Mouse (Mus musculus) kidney, embryonic 15.5 days (tissue): ENCODE data around the gene Smurf1. TPM values are rescaled to one million over a fixed set of nuclear protein-coding genes. Genes with fewer than 3 reads are reported as not detected.

Source experiments
- ATAC-seq: fragments of 200-750 bp; cut with Nextera tagmentation; replicated peaks from 2 replicates; pipeline ENCODE4 v1.8.0; 2017; ENCODE audit warnings: moderate TSS enrichment; ENCODE audit not compliant: low FRiP score
- H3K27ac ChIP-seq: fragments of 300-500 bp; sonication (generic); 2 replicates; pipeline ENCODE4 v1.5.1; 2015; ENCODE audit warnings: mild to moderate bottlenecking, inconsistent platforms
- H3K27me3 ChIP-seq: fragments of 300-500 bp; sonication (generic); 2 replicates; pipeline ENCODE4 v1.6.1; 2015; ENCODE audit warnings: inconsistent platforms
- H3K36me3 ChIP-seq: fragments of 300-500 bp; sonication (generic); 2 replicates; pipeline ENCODE4 v1.6.1; 2015; ENCODE audit warnings: inconsistent platforms
- H3K4me1 ChIP-seq: fragments of 300-500 bp; sonication (generic); 2 replicates; pipeline ENCODE4 v1.6.1; 2015; ENCODE audit warnings: inconsistent platforms
- H3K4me2 ChIP-seq: fragments of 300-500 bp; sonication (generic); 2 replicates; pipeline ENCODE4 v1.6.1; 2015; ENCODE audit warnings: moderate library complexity, mild to moderate bottlenecking, inconsistent platforms
- H3K4me3 ChIP-seq: fragments of 300-500 bp; sonication (generic); replicated peaks from 2 replicates; pipeline ENCODE4 v1.5.1; 2015; ENCODE audit warnings: mild to moderate bottlenecking, inconsistent platforms
- H3K9ac ChIP-seq: fragments of 300-500 bp; sonication (generic); 2 replicates; pipeline ENCODE4 v1.6.1; 2015; ENCODE audit warnings: mild to moderate bottlenecking, inconsistent platforms
- H3K9me3 ChIP-seq: fragments of 300-500 bp; sonication (generic); replicated peaks from 2 replicates; pipeline ENCODE4 v1.6.1; 2016; ENCODE audit warnings: inconsistent platforms
- WGBS: fragments of 180-500 bp; shearing (Covaris S2); methylation state at CpG from one replicate; pipeline ENCODE4 v1.1.7; 2015; ENCODE audit warnings: mixed read lengths; 5-methylcytosine and 5-hydroxymethylcytosine counted together
- polyA plus RNA-seq: library from polyadenylated mRNA; unstranded; fragments of >200 nt; fragmentation: Nextera tagmentation; extraction: Ambion mirVana; gene quantifications from 2 replicates; pipeline ENCODE4 v1.2.1, GENCODE M21; 2015

Smurf1 gene
- polyA plus RNA-seq, 1 experiment from 2014 or later: 15.4 TPM

GRCm38 (mm10) chr5:144984839-144985238 is 19.2 kb upstream of the Smurf1 start:
- ATAC-seq: no peak
- Histone ChIP-seq H3K36me3 (no peaks in the 10 kb centered on the region), H3K4me2 (no peak overlapping the region), H3K4me3 (no peak overlapping the region), H3K4me1 (no peaks in the 10 kb centered on the region), H3K27me3 (no peaks in the 10 kb centered on the region), H3K9ac (no peak overlapping the region), H3K27ac (no peak overlapping the region), H3K9me3 (peaks cover 6% of the 10 kb centered on the region; the same call in 1 of the 2 replicates)
- WGBS: 93% methylated on average over 5 of the region's 5 CpGs

- WGBS: 94% methylated on average over 3 of the region's 3 CpGs
- H3K36me3 ChIP-seq: no peaks in the 10 kb centered on the region
- no peak overlapping the region for H3K4me2 ChIP-seq
- H3K4me3 ChIP-seq: no peak overlapping the region
- H3K9me3 ChIP-seq: peaks cover 6% of the 10 kb centered on the region; the same call in 1 of the 2 replicates
- ATAC-seq: no peak
- H3K27me3 ChIP-seq: no peaks in the 10 kb centered on the region
- H3K27ac ChIP-seq: no peak overlapping the region
- H3K9ac ChIP-seq: no peak overlapping the region
- H3K4me1 ChIP-seq: no peaks in the 10 kb centered on the region
Observed at GRCm38 (mm10) chr5:144983227-144983626, 17.6 kb upstream of the Smurf1 start.

- WGBS: 69% methylated on average over 6 of the region's 6 CpGs
- no peak overlapping the region for H3K4me2 ChIP-seq
- no peaks in the 10 kb centered on the region for H3K4me1 ChIP-seq
- H3K27me3 ChIP-seq: no peaks in the 10 kb centered on the region
- H3K4me3 ChIP-seq: no peak overlapping the region
- peak overlapping the region; percentile 73 for H3K27ac ChIP-seq
- peaks cover 4% of the 10 kb centered on the region; the same call in 1 of the 2 replicates for H3K9me3 ChIP-seq
- no peaks in the 10 kb centered on the region for H3K36me3 ChIP-seq
- ATAC-seq: no peak
- H3K9ac ChIP-seq: no peak overlapping the region
Observed at GRCm38 (mm10) chr5:144979110-144979509, 13.5 kb upstream of the Smurf1 start.

GRCm38 (mm10) chr5:144978533-144979107 is 13.0 kb upstream of the Smurf1 start:
- Histone ChIP-seq H3K36me3 (no peaks in the 10 kb centered on the region), H3K27ac (peak overlapping the region; percentile 73), H3K27me3 (no peaks in the 10 kb centered on the region), H3K4me1 (no peaks in the 10 kb centered on the region), H3K9me3 (peaks cover 4% of the 10 kb centered on the region; the same call in 1 of the 2 replicates), H3K4me3 (no peak overlapping the region), H3K9ac (no peak overlapping the region), H3K4me2 (no peak overlapping the region)
- WGBS: 65% methylated on average over 10 of the region's 10 CpGs
- ATAC-seq: peak; percentile 36; the same call in 1 of the 2 replicates

GRCm38 (mm10) chr5:144971266-144971665 is 5.6 kb upstream of the Smurf1 start:
- Histone ChIP-seq H3K4me3 (no peak overlapping the region), H3K9me3 (no peaks in the 10 kb centered on the region), H3K4me2 (no peak overlapping the region), H3K36me3 (no peaks in the 10 kb centered on the region), H3K27ac (no peak overlapping the region), H3K9ac (no peak overlapping the region), H3K4me1 (peaks cover 9% of the 10 kb centered on the region), H3K27me3 (no peaks in the 10 kb centered on the region; the same call in 1 of the 2 replicates)
- WGBS: 84% methylated on average over 3 of the region's 3 CpGs
- no peak for ATAC-seq

- under 1% methylated on average over 30 of the region's 56 CpGs for WGBS
- Histone ChIP-seq H3K36me3 (no peaks in the 10 kb centered on the region), H3K9me3 (no peaks in the 10 kb centered on the region), H3K4me2 (peak overlapping the region; percentile 76), H3K4me3 (peak overlapping the region; percentile 93), H3K27me3 (no peaks in the 10 kb centered on the region; the same call in 1 of the 2 replicates), H3K27ac (peak overlapping the region; percentile 96), H3K4me1 (peaks cover 48% of the 10 kb centered on the region), H3K9ac (peak overlapping the region; percentile 88)
- ATAC-seq: peak; percentile 77
Observed at GRCm38 (mm10) chr5:144964872-144965638, 592 bp downstream of the Smurf1 start.

GRCm38 (mm10) chr5:144964465-144964864 is 1.2 kb downstream of the Smurf1 start:
- Histone ChIP-seq H3K4me3 (peak overlapping the region; percentile 93), H3K27ac (peak overlapping the region; percentile 96), H3K9ac (no peak overlapping the region), H3K27me3 (no peaks in the 10 kb centered on the region; the same call in 1 of the 2 replicates), H3K4me2 (peak overlapping the region; percentile 76), H3K4me1 (peaks cover 51% of the 10 kb centered on the region), H3K36me3 (no peaks in the 10 kb centered on the region), H3K9me3 (no peaks in the 10 kb centered on the region)
- 32% methylated on average over 8 of the region's 8 CpGs for WGBS
- ATAC-seq: peak; percentile 66

- H3K4me1 ChIP-seq: peaks cover 57% of the 10 kb centered on the region
Observed at GRCm38 (mm10) chr5:144963817-144964261, 1.8 kb downstream of the Smurf1 start.

GRCm38 (mm10) chr5:144963401-144963800 is 2.2 kb downstream of the Smurf1 start:
- no peak for ATAC-seq
- Histone ChIP-seq H3K4me2 (peak overlapping the region; percentile 76), H3K36me3 (no peaks in the 10 kb centered on the region), H3K27me3 (no peaks in the 10 kb centered on the region; the same call in 1 of the 2 replicates), H3K4me3 (peak overlapping the region; percentile 93), H3K9ac (0 out of 2 replicates have a peak overlapping the region, but pooled peaks have one; percentile 24), H3K4me1 (peaks cover 62% of the 10 kb centered on the region), H3K27ac (peak overlapping the region; percentile 96), H3K9me3 (no peaks in the 10 kb centered on the region)
- WGBS: 29% methylated on average over 3 of the region's 3 CpGs

More at GRCm38 (mm10) chr5:144963817-144964261, 1.8 kb downstream of the Smurf1 start:
- peak overlapping the region; percentile 93 for H3K4me3 ChIP-seq
- H3K36me3 ChIP-seq: no peaks in the 10 kb centered on the region
- H3K27ac ChIP-seq: peak overlapping the region; percentile 96
- 6% methylated on average over 13 of the region's 13 CpGs for whole genome bisulfite sequencing
- ATAC-seq: peak; percentile 38
- H3K9ac ChIP-seq: 0 out of 2 replicates have a peak overlapping the region, but pooled peaks have one; percentile 24
- H3K9me3 ChIP-seq: no peaks in the 10 kb centered on the region
- H3K27me3 ChIP-seq: no peaks in the 10 kb centered on the region; the same call in 1 of the 2 replicates
- H3K4me2 ChIP-seq: peak overlapping the region; percentile 76

- 77% methylated on average over 9 of the region's 9 CpGs for WGBS
- no peak overlapping the region for H3K27ac ChIP-seq
- no peaks in the 10 kb centered on the region for H3K9me3 ChIP-seq
- no peaks in the 10 kb centered on the region for H3K27me3 ChIP-seq
- H3K4me3 ChIP-seq: no peak overlapping the region
- no peak overlapping the region for H3K4me2 ChIP-seq
- H3K36me3 ChIP-seq: no peaks in the 10 kb centered on the region
- no peak for ATAC-seq
- H3K9ac ChIP-seq: no peak overlapping the region
- peaks cover 61% of the 10 kb centered on the region for H3K4me1 ChIP-seq
Observed at GRCm38 (mm10) chr5:144958271-144958670, 7.4 kb downstream of the Smurf1 start.

- 70% methylated on average over 7 of the region's 7 CpGs for WGBS
- Histone ChIP-seq H3K36me3 (no peaks in the 10 kb centered on the region), H3K27me3 (no peaks in the 10 kb centered on the region), H3K9ac (no peak overlapping the region), H3K4me2 (no peak overlapping the region), H3K27ac (no peak overlapping the region), H3K9me3 (no peaks in the 10 kb centered on the region), H3K4me3 (no peak overlapping the region), H3K4me1 (peaks cover 53% of the 10 kb centered on the region)
- 0 out of 2 replicates have a peak, but pooled peaks have one; percentile 12 for ATAC-seq
Observed at GRCm38 (mm10) chr5:144954432-144954831, 11.2 kb downstream of the Smurf1 start.

- Histone ChIP-seq H3K4me1 (peaks cover 46% of the 10 kb centered on the region), H3K4me2 (no peak overlapping the region), H3K36me3 (no peaks in the 10 kb centered on the region), H3K27me3 (no peaks in the 10 kb centered on the region), H3K4me3 (no peak overlapping the region), H3K9ac (no peak overlapping the region), H3K27ac (no peak overlapping the region), H3K9me3 (no peaks in the 10 kb centered on the region)
- WGBS: 50% methylated on average over 2 of the region's 2 CpGs
- no peak for ATAC-seq
Observed at GRCm38 (mm10) chr5:144952592-144952991, 13.1 kb downstream of the Smurf1 start.
